Mouse (Mus musculus) liver, embryonic 13.5 days (tissue): ENCODE data around the gene Gm29564. TPM values are rescaled to one million over a fixed set of nuclear protein-coding genes. Genes with fewer than 3 reads are reported as not detected.
"Not testable (repeated sequence)": the region's sequence is repeated elsewhere in the genome, so short reads cannot be mapped to it uniquely, and the experiment has no call there.

Experiments used
- ATAC-seq: fragments of 200-750 bp; cut with Nextera tagmentation; 2 replicates; pipeline ENCODE4 v1.8.0; 2017; ENCODE audit warnings: low read depth, mild to moderate bottlenecking, moderate number of reproducible peaks, moderate library complexity
- DNase-seq: peaks from one replicate; pipeline ENCODE4 v3.0.0; 2022
- H3K27ac ChIP-seq: fragments of 300-500 bp; sonication (generic); 2 replicates; pipeline ENCODE4 v1.5.1; 2015; ENCODE audit warnings: moderate library complexity, mild to moderate bottlenecking, inconsistent platforms
- H3K27me3 ChIP-seq: fragments of 300-500 bp; sonication (generic); 2 replicates; pipeline ENCODE4 v1.6.1; 2015; ENCODE audit warnings: mild to moderate bottlenecking, inconsistent platforms
- H3K36me3 ChIP-seq: fragments of 300-500 bp; sonication (generic); 2 replicates; pipeline ENCODE4 v1.6.1; 2015; ENCODE audit warnings: mild to moderate bottlenecking, inconsistent platforms
- H3K4me1 ChIP-seq: fragments of 300-500 bp; sonication (generic); replicated peaks from 2 replicates; pipeline ENCODE4 v1.6.1; 2015; ENCODE audit warnings: inconsistent platforms
- H3K4me2 ChIP-seq: fragments of 300-500 bp; sonication (generic); 2 replicates; pipeline ENCODE4 v1.6.1; 2015; ENCODE audit warnings: inconsistent platforms, mild to moderate bottlenecking, moderate library complexity
- H3K4me3 ChIP-seq: fragments of 300-500 bp; sonication (generic); replicated peaks from 2 replicates; pipeline ENCODE4 v1.5.1; 2015; ENCODE audit warnings: mild to moderate bottlenecking, inconsistent platforms
- H3K9ac ChIP-seq: fragments of 300-500 bp; sonication (generic); 2 replicates; pipeline ENCODE4 v1.6.1; 2015; ENCODE audit warnings: mild to moderate bottlenecking, inconsistent platforms
- H3K9me3 ChIP-seq: fragments of 300-500 bp; sonication (generic); replicated peaks from 2 replicates; pipeline ENCODE4 v1.6.1; 2016; ENCODE audit warnings: inconsistent platforms
- WGBS: fragments of 180-500 bp; shearing (Covaris S2); methylation state at CpG from one replicate; pipeline ENCODE4 v1.1.7; 2015; ENCODE audit not compliant: insufficient replicate concordance; 5-methylcytosine and 5-hydroxymethylcytosine counted together
- polyA plus RNA-seq: library from polyadenylated mRNA; unstranded; fragments of >200 nt; fragmentation: Nextera tagmentation; extraction: Ambion mirVana; gene quantifications from 2 replicates; pipeline ENCODE4 v1.2.1, GENCODE M21; 2015

Gm29564 gene
- polyA plus RNA-seq, result not detected in 2 replicates

DNA sequence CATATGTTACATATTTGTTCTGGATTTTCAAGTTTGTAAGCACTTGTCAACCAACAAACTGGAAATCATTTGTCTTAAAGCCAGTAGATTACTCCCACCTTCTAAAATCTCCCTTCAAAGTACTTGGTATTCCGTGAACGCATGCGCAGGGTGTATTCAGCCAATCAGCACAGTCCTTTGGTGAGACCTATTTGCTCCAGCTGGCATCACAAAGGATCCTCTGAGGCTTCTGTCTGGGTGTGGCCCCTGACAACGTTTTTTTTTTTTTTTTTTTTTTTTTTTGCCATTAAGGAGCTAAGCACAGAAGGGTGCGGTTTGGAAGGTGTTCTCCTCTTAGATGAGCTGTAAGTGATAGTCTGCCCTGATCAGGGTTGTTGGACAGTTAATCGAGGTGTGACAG lies at the start of gene Gm29564:
Gene Gm29564, plus strand, starts transcription at position 301 of the 400 bp plus-strand sequence.
- ATAC-seq, H3K9ac ChIP-seq, DNase-seq, H3K4me1 ChIP-seq, H3K9me3 ChIP-seq, H3K27ac ChIP-seq, H3K4me3 ChIP-seq, H3K27me3 ChIP-seq, H3K4me2 ChIP-seq, H3K36me3 ChIP-seq: not testable (repeated sequence)
- no CpG with 5 or more reads among the region's 6 CpGs for WGBS

Other genes starting within 250 kb of the Gm29564 start
- gene Gm20867, start 249.8 kb upstream of the Gm29564 start, polyA plus RNA-seq, result not detected in 2 replicates